Mouse (Mus musculus) megakaryocyte progenitor cell, adult 5-6 weeks (primary cell): Measurements from ENCODE around the gene Rbx1. TPM values are rescaled to one million over a fixed set of nuclear protein-coding genes. Genes with fewer than 3 reads are reported as not detected.
"Not testable (repeated sequence)": the region's sequence is repeated elsewhere in the genome, so short reads cannot be mapped to it uniquely, and the experiment has no call there.

ENCODE experiments used
- ATAC-seq: replicated peaks from 2 replicates; pipeline ENCODE4 v1.8.0; 2016; ENCODE audit warnings: mild to moderate bottlenecking, moderate TSS enrichment, inconsistent platforms; ENCODE audit not compliant: poor library complexity
- total RNA-seq, 2 experiments: library from RNA; stranded (forward) in 1 of 2; stranded (reverse) in 1 of 2; fragments of 157-497, 149-512 nt in 1 of 2; fragments of 200-1000 nt in 1 of 2; gene quantifications; 2 replicates each; pipeline versions ENCODE4 v1.2.3 to v1.2.4; 2015 to 2017

Rbx1 gene
- total RNA-seq (2015) = 166 and 175 TPM in 2 replicates
- 189 and 199 TPM in 2 replicates for total RNA-seq (2017)

DNA sequence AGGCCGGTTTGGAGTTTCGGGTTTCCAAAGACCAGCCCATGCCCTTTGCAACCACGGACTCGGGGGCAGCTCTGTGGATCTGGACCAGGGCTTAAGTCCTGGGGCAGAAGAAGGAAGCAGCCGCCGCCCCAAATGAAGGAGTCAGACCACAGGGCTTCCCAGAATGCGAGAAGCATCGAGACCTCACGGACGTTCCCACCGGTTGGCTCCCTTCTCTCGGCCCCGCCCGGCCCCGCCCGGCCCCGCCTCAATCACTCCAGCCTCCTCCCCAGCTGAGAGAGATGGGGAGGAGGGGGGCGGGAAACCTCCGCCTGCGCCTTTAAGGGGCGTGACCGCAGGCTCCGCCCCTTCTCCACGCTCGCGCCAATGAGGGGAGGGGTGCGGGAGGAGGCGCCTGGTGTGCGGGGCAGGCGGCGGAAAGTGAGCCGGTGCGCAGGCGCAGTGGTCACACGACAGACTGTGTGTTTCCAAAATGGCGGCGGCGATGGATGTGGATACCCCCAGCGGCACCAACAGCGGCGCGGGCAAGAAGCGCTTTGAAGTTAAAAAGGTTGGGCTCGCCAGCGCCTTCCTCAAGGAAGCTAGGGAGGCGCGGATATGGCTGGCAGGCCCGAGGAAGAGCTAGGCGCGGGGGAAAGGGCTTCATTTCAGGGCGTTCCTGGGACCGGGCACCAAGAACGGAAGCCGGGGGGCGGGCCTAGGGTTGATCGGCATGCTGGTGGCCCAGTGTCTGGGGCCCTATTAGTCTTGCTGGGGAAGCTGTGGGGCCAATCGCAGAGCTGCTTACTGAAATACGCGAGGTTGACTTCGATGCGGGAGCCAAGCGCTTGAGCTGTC lies at the start of gene Rbx1:
Gene Rbx1 (plus strand): TSS at position 396 of the 837 bp plus-strand sequence.
- ATAC-seq = peak; percentile 95

- ATAC-seq = peak; percentile 87
These were observed 49.3 kb upstream of the Rbx1 start for GRCm38 (mm10) chr15:81416763-81417310.

DNA sequence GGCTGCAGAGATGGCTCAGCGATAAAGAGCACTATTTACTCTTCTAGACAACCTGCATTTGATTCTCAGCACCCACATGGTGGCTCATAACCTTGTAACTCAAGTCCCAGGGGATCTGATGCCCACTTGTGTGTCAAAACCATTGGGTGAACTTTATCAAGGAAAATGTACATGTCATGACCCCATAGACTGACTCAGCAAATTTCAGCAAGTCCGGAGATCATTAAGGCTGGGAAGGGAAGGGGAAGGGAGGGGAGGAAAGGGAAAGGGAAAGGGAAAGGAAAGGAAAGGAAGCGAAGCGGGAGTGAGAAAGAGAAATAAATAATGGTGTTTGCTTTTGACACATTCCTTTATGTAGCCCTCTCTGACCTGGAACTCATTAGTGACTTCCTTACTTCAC lies 48.0 kb upstream of the Rbx1 start:
- no peak for ATAC-seq

GRCm38 (mm10) chr15:81421454-81421853 lies 44.6 kb upstream of the Rbx1 start:
- ATAC-seq = peak; percentile 70

GRCm38 (mm10) chr15:81422156-81422681 lies 43.9 kb upstream of the Rbx1 start:
- no peak for ATAC-seq

- ATAC-seq = no peak
These were observed 40.8 kb upstream of the Rbx1 start for GRCm38 (mm10) chr15:81425311-81425710.

- ATAC-seq = peak; percentile 39; the same call in 1 of the 2 replicates
These were observed 38.1 kb upstream of the Rbx1 start for GRCm38 (mm10) chr15:81427947-81428346.

DNA sequence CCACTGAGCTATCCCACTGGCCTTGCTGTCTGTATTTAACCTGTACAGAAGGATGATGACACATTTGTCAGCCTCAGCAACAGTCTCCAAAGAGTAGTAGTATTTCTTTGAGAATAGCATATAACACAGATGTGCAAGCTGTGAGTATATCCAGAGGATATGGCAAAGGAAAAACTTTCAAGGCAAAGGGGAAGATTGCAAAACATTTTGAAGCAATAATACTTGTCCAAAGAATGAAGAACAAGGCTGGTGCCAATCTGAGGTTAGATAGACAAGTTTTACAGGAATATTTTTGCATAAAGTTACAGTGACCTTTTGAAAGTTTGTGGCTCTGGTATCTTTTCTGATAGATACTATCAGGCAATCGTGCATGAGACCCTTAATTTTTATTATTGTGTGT lies 34.9 kb upstream of the Rbx1 start:
- ATAC-seq = no peak

DNA sequence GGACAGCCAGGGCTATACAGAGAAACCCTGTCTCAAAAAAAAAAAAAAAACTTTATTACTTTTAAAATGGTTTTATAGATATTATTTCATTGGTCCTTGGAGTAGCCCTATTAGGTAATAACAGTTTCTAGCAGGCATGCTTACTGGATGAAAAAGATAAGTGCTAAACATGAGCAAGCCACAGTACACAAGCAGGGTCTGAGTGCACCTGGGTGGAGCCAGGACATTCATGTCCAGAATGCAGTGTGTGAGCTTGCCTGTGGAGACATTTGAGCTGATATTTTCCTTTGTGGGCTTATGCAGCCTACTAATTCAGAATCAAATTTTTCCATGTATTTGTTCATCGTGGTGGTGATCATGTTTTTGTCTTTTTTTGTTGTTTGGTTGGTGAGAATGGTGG lies 27.8 kb upstream of the Rbx1 start:
- ATAC-seq = 0 out of 2 replicates have a peak, but pooled peaks have one; percentile 31

DNA sequence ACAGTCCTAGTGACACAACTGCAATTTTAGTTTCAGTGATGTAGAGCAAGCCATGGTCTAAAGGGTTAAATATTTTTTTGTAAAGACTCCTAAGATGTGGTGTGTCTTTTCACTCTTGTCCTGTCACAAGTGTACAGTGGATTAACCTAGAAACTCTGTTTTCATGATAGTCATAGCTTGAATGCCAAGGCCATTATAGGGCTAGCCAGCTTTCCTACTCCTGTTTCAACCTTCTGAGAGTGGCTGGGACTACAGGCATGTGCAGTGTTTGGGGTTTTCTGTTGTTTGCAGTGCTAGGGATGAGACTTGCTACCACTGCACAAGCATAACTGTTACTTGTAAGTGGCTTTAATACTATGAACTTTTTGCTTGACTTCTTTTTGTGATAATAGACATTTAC lies 26.9 kb upstream of the Rbx1 start:
- ATAC-seq = no peak

DNA sequence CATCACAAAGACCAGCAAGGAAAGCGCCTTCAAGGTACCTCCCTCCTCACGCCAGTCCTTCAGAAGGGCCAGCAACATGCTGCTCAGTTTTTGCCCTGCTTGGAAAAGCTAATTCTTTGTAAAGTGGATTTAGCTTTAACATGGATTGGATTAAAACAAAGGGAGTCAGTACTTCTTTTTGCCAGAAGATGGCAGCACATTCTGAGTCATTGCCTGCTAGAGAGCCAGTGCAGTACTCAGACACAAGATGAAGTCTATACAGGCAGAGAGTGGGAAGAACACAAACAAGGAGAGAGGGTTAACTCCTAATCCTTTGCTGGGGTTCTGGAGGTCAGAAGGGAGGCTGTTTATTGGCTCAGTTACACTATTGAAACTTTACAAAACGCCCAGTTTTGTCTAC lies 17.6 kb upstream of the Rbx1 start:
- peak; percentile 92 for ATAC-seq

DNA sequence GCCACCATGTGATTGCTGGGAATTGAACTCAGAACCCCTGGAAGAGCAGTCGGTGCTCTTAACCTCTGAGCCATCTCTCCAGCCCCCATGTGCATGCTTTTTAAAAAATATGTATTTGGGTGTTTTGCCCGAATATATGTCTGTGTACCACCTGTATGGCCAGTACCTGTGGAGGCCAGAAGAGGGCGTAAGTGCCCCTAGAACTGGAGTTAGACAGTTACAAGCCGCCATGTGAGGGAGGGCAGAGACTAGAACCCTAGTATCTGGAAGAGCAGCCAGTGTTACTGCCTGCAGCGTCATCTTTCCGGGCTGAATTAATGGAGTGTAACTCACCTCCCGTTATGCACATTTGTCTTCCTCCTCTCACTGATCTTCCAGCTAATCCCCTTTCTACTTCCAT lies 4.6 kb upstream of the Rbx1 start:
- ATAC-seq = no peak

DNA sequence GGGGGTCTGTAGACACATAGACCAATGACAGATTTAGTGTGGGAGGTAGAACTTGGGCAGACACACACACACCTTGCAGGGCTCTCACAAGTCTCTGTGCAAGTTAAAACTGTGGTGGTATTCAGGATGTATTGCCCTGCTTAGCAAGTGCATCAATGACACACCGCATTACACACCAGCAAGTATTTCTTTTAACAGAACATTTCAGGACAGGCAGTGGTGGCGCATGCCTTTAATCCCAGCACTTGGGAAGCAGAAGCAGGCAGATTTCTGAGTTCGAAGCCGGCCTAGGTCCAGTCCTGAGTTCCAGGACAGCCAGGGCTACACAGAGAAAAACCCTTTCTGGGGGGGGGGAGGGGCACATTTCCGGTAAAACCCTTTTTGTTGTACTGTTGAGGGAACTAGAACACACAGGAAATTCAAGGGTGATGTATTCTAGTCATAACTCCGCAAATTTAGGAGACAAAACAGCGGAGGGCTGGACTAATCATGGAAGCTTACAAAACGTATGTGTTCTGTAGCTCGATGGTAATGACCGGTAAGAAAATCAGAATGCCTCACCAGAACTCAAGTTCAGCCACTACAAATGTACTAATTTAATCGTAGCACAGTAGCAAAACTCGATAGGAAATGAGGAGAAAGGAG lies 958 bp upstream of the Rbx1 start:
- ATAC-seq = no peak

DNA sequence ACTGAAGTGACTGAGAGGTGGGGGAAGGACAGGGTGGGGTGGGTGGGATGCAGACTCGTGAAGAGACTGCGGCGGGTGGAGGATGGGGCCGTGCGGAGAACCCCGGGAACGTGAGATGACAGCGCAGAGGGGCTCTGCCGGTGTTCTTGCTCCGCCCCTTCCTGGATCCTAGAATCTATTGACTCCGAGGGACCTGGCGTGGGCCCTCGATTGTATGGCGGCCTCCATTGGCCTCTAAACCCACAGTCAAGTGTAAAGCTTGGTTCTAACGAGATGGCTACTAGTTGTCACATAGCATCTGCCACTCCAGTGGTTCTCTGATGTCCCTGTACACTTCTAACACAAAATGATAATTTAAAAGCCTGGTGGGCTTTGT lies 630 bp downstream of the Rbx1 start:
- no peak for ATAC-seq

GRCm38 (mm10) chr15:81470735-81471134 lies 4.6 kb downstream of the Rbx1 start:
- no peak for ATAC-seq

GRCm38 (mm10) chr15:81472256-81472655 lies 6.2 kb downstream of the Rbx1 start:
- ATAC-seq = no peak

DNA sequence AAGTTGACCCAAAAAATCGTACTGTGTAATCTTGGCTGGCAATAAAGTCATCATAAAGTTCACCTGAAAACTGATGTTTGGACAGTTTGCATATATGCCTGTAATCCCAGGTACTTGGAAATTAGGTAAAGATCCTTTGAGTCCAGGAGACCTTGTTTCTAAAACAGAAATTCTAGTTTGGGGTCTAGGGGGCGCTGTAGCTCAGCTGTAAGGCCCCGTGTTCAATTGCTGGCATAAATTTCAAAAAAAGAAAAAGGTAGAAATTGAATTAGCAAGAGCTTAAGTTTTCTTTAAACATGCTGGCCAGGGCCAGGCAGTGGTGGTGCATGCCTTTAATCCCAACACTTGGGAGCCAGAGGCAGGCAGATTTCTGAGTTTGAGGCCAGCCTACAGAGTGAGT lies 9.6 kb downstream of the Rbx1 start:
- no peak for ATAC-seq

GRCm38 (mm10) chr15:81476597-81476996 lies 10.5 kb downstream of the Rbx1 start:
- no peak; the same call in 1 of the 2 replicates for ATAC-seq

- ATAC-seq = no peak
These were observed 13.5 kb downstream of the Rbx1 start for GRCm38 (mm10) chr15:81479446-81480213.

DNA sequence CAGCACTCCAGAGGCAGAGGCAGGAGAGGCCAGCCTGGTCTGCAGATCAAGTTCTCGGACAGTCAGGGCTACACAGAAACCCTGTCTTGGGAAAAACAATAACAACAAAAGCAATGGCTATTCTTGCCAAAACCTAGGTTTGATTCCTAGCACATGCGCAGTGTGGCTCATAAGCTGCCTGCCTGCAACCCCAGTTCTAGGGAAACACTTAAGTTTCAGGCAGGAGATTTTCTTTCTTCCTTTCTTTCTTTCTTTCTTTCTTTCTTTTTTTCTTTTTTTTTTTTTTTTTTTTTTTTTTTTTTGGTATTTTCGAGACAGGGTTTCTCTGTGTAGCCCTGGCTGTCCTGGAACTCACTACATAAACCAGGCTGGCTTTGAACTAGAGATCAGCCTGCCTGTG lies 14.2 kb downstream of the Rbx1 start:
- ATAC-seq = not testable (repeated sequence)

DNA sequence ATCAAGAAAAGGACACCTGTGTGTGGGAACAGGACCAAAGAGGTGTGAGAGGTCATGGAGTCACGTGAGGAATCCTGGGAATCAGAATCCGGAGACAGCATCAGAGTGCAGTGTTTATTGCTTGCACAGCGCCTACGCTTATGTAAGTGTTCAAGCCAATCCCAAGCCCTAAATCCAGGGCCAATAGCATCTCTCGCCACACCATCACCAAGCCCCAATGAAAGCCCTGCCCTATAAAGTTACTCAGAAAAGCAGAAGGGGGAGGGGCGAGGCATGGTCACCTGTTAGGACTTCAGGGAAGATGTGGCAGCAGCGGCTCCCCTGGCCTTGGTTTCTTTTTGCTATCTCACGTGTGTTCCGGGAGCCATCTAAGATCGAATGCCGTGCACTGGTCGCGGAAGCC lies 14.9 kb downstream of the Rbx1 start:
- peak; percentile 93 for ATAC-seq
